Mouse (Mus musculus): Measurements from ENCODE around the gene Arf5.

Gene Arf5

GRCm38 (mm10) chr6:28425019-28425418, 1.7 kb downstream of the Arf5 start:
- intact Hi-C loops (cut with DNase I): loop anchor here (5.0 kb wide), 1 partner anchor 47 kb away; no protein-coding TSS in a partner anchor

GRCm38 (mm10) chr6:28427096-28427839, 3.9 kb downstream of the Arf5 start, which contains the start of gene Fscn3:
TSS of gene Fscn3 (plus strand) at chr6:28427789.
- intact Hi-C loops (cut with DNase I): loop anchor here (5.0 kb wide), 1 partner anchor 45 kb away; no protein-coding TSS in a partner anchor

GRCm38 (mm10) chr6:28428290-28428689, 4.9 kb downstream of the Arf5 start, which contains the start of gene Gcc1:
TSS of gene Gcc1 (minus strand) at chr6:28428390.
- intact Hi-C loops (cut with DNase I): loop anchor here (5.0 kb wide), 1 partner anchor 44 kb away; no protein-coding TSS in a partner anchor

GRCm38 (mm10) chr6:28429870-28430269, 6.5 kb downstream of the Arf5 start:
- intact Hi-C loops (cut with DNase I): loop anchor here (5.0 kb wide), 1 partner anchor 42 kb away; no protein-coding TSS in a partner anchor

GRCm38 (mm10) chr6:28430795-28431537, 7.6 kb downstream of the Arf5 start:
- intact Hi-C loops (cut with DNase I): no loop called here

- intact Hi-C loops (cut with DNase I): no loop called here
These were observed 8.1 kb downstream of the Arf5 start for GRCm38 (mm10) chr6:28431538-28431855.

- intact Hi-C loops (cut with DNase I): no loop called here
These were observed 24.6 kb downstream of the Arf5 start for GRCm38 (mm10) chr6:28447937-28448336.

GRCm38 (mm10) chr6:28449253-28449652, 25.9 kb downstream of the Arf5 start, which contains the start of gene Pax4:
TSS of gene Pax4 (minus strand) at chr6:28449353.
- intact Hi-C loops (cut with DNase I): no loop called here

- intact Hi-C loops (cut with DNase I): no loop called here
These were observed 27.1 kb downstream of the Arf5 start for GRCm38 (mm10) chr6:28450481-28450880.

GRCm38 (mm10) chr6:28450977-28451376, 27.6 kb downstream of the Arf5 start:
- intact Hi-C loops (cut with DNase I): no loop called here

- intact Hi-C loops (cut with DNase I): no loop called here
These were observed 35.9 kb downstream of the Arf5 start for GRCm38 (mm10) chr6:28459221-28459668.

- intact Hi-C loops (cut with DNase I): loop anchor here (5.0 kb wide), 1 partner anchor 123 kb away; no protein-coding TSS in a partner anchor
These were observed 37.2 kb downstream of the Arf5 start for GRCm38 (mm10) chr6:28460534-28460933.

GRCm38 (mm10) chr6:28464630-28465029, 41.3 kb downstream of the Arf5 start:
- intact Hi-C loops (cut with DNase I): loop anchor here (5.0 kb wide), 1 partner anchor 127 kb away; no protein-coding TSS in a partner anchor

GRCm38 (mm10) chr6:28470017-28470602, 46.8 kb downstream of the Arf5 start:
- intact Hi-C loops (cut with DNase I): loop anchor here (5.0 to 10.0 kb wide), 2 partner anchors 43 to 205 kb away; partner anchors contain the start of genes Fscn3 and Gcc1

- intact Hi-C loops (cut with DNase I): loop anchor here (5.0 to 10.0 kb wide), 2 partner anchors 43 to 206 kb away; partner anchors contain the start of genes Fscn3 and Gcc1
These were observed 47.3 kb downstream of the Arf5 start for GRCm38 (mm10) chr6:28470621-28471020.

GRCm38 (mm10) chr6:28471284-28472035, 48.1 kb downstream of the Arf5 start:
- intact Hi-C loops (cut with DNase I): loop anchor here (5.0 to 10.0 kb wide), 2 partner anchors 44 to 207 kb away; partner anchors contain the start of genes Fscn3 and Gcc1

- intact Hi-C loops (cut with DNase I): loop anchor here (5.0 to 10.0 kb wide), 2 partner anchors 47 to 209 kb away; partner anchors contain the start of genes Fscn3 and Gcc1
These were observed 50.9 kb downstream of the Arf5 start for GRCm38 (mm10) chr6:28474211-28474610.

GRCm38 (mm10) chr6:28474839-28475238, 51.5 kb downstream of the Arf5 start, which contains the start of gene Snd1:
TSS of gene Snd1 (plus strand) at chr6:28475139.
- intact Hi-C loops (cut with DNase I): loop anchor here (5.0 to 10.0 kb wide), 2 partner anchors 48 to 210 kb away; partner anchors contain the start of genes Fscn3 and Gcc1

All from adrenal gland (tissue).